Mouse (Mus musculus) ES-Bruce4 (cell line): ENCODE data around the gene Wdr44. TPM values are rescaled to one million over a fixed set of nuclear protein-coding genes. Genes with fewer than 3 reads are reported as not detected.
"Not testable (repeated sequence)": the region's sequence is repeated elsewhere in the genome, so short reads cannot be mapped to it uniquely, and the experiment has no call there.

Experiments
- H3K27ac ChIP-seq: 2 replicates; pipeline ENCODE4 v1.5.1; 2012; ENCODE audit warnings: low read length, inconsistent platforms; ENCODE audit not compliant: insufficient read depth
- H3K27me3 ChIP-seq: 2 replicates; pipeline ENCODE4 v1.6.1; 2012; ENCODE audit warnings: mild to moderate bottlenecking, low read length, inconsistent platforms; ENCODE audit not compliant: control insufficient read depth, poor library complexity, insufficient read depth, severe bottlenecking
- H3K36me3 ChIP-seq: 2 replicates; pipeline ENCODE4 v1.6.1; 2012; ENCODE audit warnings: inconsistent platforms, mild to moderate bottlenecking, low read length, moderate library complexity; ENCODE audit not compliant: control insufficient read depth, poor library complexity, insufficient read depth, severe bottlenecking
- H3K4me1 ChIP-seq: one replicate; pipeline ENCODE4 v1.8.1; 2011; ENCODE audit warnings: low read length; ENCODE audit not compliant: control insufficient read depth, insufficient read depth
- H3K4me3 ChIP-seq: 2 replicates; pipeline ENCODE4 v1.5.1; 2011; ENCODE audit warnings: low read depth, mild to moderate bottlenecking, low read length
- H3K9ac ChIP-seq: 2 replicates; pipeline ENCODE4 v1.6.1; 2012; ENCODE audit warnings: low read depth, mild to moderate bottlenecking, inconsistent platforms; ENCODE audit not compliant: poor library complexity, severe bottlenecking
- H3K9me3 ChIP-seq: replicated peaks from 2 replicates; pipeline ENCODE4 v1.6.1; 2012; ENCODE audit warnings: mild to moderate bottlenecking, low read length, inconsistent platforms; ENCODE audit not compliant: control insufficient read depth, poor library complexity, insufficient read depth, severe bottlenecking
- CTCF ChIP-seq: IDR thresholded peaks from one replicate; pipeline ENCODE4 v1.8.1; 2011; ENCODE audit warnings: low read depth, low read length
- EP300 ChIP-seq: IDR thresholded peaks from 2 replicates; pipeline ENCODE4 v1.6.1; 2011; ENCODE audit warnings: low read depth, low read length; ENCODE audit not compliant: insufficient read depth
- POLR2A ChIP-seq: IDR thresholded peaks from one replicate; pipeline ENCODE4 v1.8.1; 2011; ENCODE audit warnings: low read length; ENCODE audit not compliant: insufficient read depth
- polyA plus RNA-seq: library from polyadenylated mRNA; stranded (reverse); fragments of >200 nt; gene quantifications from 2 replicates; pipeline ENCODE4 v1.2.4, GENCODE M21; 2011; ENCODE audit warnings: low read depth; ENCODE audit not compliant: missing spikeins, insufficient read depth, insufficient read length

The Wdr44 gene
- polyA plus RNA-seq, 1 experiment: 12.1 TPM

DNA sequence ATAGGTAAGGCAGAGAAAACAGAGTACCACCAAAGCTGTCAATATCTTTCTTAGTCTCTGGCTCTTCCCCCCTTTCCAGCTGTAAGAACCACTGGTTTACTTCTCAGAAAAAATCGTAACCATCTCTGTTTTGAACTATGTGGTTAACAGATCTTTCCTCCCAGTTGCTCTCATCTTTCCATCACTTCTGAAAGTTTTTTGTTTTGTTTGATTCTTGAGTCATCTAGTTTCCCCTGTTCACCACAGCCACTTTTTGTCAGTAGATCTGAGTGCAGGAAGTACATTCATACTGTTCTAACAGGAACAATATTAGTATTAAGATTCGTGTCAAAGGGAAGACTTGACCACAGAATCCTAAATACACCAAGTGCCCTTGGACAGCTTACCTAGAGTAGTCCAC is 117.5 kb downstream of the Wdr44 start:
- Histone ChIP-seq H3K9me3 (no peaks in the 10 kb centered on the region), H3K9ac (no peak overlapping the region), H3K27me3 (no peaks in the 10 kb centered on the region), H3K36me3 (no peaks in the 10 kb centered on the region), H3K27ac (no peak overlapping the region), H3K4me3 (no peak overlapping the region), H3K4me1 (no peaks in the 10 kb centered on the region)
- TF ChIP-seq EP300: no peak
- TF ChIP-seq CTCF: no peak
- TF ChIP-seq POLR2A: no peak

DNA sequence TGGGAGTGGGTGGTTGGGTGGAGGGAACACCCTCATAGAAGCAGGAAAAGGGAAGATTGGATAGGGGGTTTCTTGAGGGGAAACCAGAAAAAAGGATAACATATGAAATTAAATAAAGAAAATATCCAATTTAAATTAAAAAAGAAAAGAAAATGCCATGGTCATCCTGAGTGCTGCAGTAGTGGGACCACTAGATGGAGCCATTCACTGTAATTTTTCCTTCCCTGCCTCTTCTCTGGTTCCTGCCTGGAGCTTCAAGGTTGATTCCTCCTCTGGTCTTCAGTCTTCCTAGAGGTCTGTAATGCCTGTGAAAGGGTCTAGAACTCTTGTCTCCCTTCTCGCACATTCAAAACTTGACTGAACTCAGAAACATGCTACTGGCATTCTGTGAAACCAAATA is 120.4 kb downstream of the Wdr44 start:
- H3K4me1 ChIP-seq, H3K9ac ChIP-seq, H3K27ac ChIP-seq, H3K36me3 ChIP-seq, H3K27me3 ChIP-seq, H3K4me3 ChIP-seq, H3K9me3 ChIP-seq: not testable (repeated sequence)

DNA sequence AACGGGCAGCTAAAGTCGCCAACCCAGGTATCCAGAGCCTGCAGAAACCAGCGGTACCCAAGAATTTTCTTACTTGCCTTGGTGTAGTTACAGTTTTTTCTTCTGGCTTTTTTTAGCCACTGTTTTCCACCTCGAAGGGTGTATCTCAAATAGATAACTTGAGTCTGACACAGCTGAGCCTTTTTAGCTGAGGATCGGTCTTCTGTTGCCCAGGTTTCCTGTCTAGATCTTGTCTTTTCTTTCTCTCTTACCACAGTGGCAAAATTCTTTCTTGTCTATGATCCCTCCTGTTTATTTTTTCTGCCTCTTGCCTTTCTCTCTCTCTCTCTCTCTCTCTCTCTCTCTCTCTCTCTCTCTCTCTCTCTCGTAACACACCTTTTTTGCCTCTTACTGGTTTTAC is 130.0 kb downstream of the Wdr44 start:
- not testable (repeated sequence) for H3K27me3 ChIP-seq, H3K9me3 ChIP-seq, H3K4me3 ChIP-seq, H3K4me1 ChIP-seq, H3K9ac ChIP-seq, H3K27ac ChIP-seq, H3K36me3 ChIP-seq

DNA sequence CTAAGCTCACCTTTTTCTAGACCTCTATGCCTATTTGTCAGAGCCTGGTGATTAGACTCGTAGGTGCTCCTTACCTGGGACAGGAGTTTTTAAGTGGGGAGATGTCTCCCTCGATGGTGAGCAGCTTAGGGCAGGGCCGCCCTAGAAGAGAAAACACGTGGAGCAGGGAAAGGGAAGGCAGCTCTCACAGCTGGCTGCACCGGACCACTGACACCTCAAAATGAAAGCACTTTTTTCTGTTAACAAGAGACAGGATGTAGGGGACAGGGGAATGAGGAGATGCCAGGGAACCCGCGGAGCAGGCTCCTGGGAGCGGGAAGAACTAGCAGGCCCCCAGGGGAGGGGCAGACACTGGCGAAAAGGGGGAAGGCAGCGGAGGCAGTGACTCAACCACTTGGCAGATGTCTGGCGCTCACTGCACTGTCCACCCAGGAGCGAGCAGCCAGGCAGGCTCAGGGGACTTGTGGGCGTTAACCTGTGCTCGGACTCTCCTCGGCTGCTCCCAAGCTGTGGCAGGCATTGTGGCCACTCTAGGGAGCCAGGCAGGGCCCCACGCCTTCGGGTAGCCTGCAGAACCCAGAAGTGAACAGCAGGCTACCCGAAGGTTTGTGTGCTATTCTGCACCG is 130.7 kb downstream of the Wdr44 start:
- Histone ChIP-seq H3K27ac (no peak overlapping the region), H3K9me3 (no peaks in the 10 kb centered on the region; the same call in 1 of the 2 replicates), H3K27me3 (no peaks in the 10 kb centered on the region), H3K9ac (no peak overlapping the region), H3K36me3 (no peaks in the 10 kb centered on the region), H3K4me1 (no peaks in the 10 kb centered on the region), H3K4me3 (no peak overlapping the region)
- no peak for TF ChIP-seq EP300
- no peak for TF ChIP-seq POLR2A
- TF ChIP-seq CTCF: no peak

DNA sequence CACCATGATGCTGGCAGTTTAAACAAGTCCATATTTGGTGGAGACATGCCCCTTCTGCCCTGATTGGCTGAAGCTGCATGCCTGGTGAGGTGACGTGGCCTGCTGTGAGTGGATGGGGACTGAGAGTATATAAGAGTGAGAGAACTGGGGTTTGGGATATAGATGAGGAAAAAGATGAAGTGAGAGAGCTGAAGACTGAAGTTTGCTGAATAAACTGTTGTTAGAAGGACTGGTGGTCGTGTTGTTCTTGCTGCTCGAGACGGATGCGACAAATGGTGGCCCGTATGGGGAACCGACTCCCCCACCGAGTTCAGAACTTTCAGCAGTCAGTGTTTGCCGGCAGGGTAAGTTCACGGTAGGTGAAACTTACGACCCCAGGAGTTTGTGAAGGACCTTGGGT is 140.9 kb downstream of the Wdr44 start:
- H3K36me3 ChIP-seq, H3K9me3 ChIP-seq, H3K27me3 ChIP-seq, H3K9ac ChIP-seq, H3K4me1 ChIP-seq, H3K27ac ChIP-seq, H3K4me3 ChIP-seq: not testable (repeated sequence)

DNA sequence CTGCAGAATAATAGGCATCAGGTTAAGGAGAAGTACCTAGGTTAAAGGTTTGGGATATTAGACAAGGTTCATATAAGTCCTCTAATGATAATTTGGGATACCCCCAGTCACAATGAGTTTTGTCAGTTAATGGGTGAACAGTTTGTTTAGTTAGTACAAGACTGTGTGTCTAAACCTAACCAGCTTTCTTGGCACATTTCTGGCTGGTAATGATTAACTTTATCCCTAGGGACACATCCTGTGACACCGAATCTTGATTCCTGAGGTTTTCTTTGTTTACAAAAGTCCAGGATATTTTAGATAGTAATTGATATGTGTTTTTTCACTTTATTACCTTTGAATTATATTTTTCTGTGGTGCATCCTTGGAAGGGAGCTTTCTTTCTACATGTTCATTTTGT is 148.1 kb downstream of the Wdr44 start:
- no peak for TF ChIP-seq POLR2A
- TF ChIP-seq EP300: no peak
- no peak for TF ChIP-seq CTCF
- Histone ChIP-seq H3K4me3 (no peak overlapping the region), H3K4me1 (no peaks in the 10 kb centered on the region), H3K27me3 (no peaks in the 10 kb centered on the region), H3K9me3 (no peaks in the 10 kb centered on the region; the same call in 1 of the 2 replicates), H3K9ac (no peak overlapping the region), H3K27ac (no peak overlapping the region), H3K36me3 (no peaks in the 10 kb centered on the region)

Other genes with a start within 250 kb of the Wdr44 start
- not detected in 2 replicates for gene Gm4907, start 189.5 kb downstream of the Wdr44 start, polyA plus RNA-seq